Mouse (Mus musculus): Measurements from ENCODE around the gene Lhpp.
A peak's percentile ranks its signal among the peaks of the same experiment; 100 is the strongest.

DNA sequence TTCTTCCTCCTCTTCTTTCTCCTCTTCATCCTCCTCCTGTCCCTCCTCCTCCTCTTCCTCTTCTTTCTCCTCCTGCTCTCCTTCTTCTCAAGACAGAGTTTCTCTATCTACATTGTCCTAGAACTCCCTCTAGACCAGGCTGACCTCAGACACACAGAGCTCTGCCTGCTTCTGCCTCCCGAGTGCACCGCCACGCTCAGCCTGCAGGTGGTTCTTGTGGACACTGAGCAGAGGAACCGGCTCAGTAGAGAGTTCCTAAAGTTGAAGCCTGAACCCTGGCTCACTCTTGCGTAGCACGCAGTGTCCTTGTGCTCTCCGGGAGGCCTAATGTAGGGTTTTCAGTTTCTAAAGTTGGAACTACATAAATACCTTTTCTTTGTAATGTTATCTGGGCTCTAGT is 94.7 kb downstream of the Lhpp start:
- TF ChIP-seq POLR2A (IDR thresholded peaks at IDR 0.05; ENCODE audit: low read depth, low read length): no peak
- TF ChIP-seq CTCF (IDR thresholded peaks at IDR 0.05; ENCODE audit: borderline replicate concordance, insufficient read depth, low read length): peak; percentile 18; the same call in 1 of the 2 replicates
